Mouse (Mus musculus) ES-E14 (cell line): Measurements from ENCODE around the gene Slc5a1. TPM values are rescaled to one million over a fixed set of nuclear protein-coding genes. Genes with fewer than 3 reads are reported as not detected.

Experiments used
- DNase-seq: peaks from one replicate; pipeline ENCODE4 v3.0.0-alpha.2; 2013; ENCODE audit warnings: low read depth, low spot score
- H3K27ac ChIP-seq: 2 replicates; pipeline ENCODE4 v1.5.1; 2012; ENCODE audit warnings: low read depth, mild to moderate bottlenecking, low read length, moderate library complexity, mixed read lengths; ENCODE audit not compliant: poor library complexity, insufficient read depth, severe bottlenecking
- H3K36me3 ChIP-seq: 2 replicates; pipeline ENCODE4 v1.6.1; 2012; ENCODE audit warnings: mild to moderate bottlenecking, low read length, moderate library complexity, mixed read lengths; ENCODE audit not compliant: control insufficient read depth, poor library complexity, insufficient read depth, severe bottlenecking
- H3K4me1 ChIP-seq, 2 experiments: fragments of 150-350 bp in 1 of 2; sonication (generic) in 1 of 2; 2 replicates each; pipeline ENCODE4 v1.6.1; 2012; ENCODE audit warnings: low read length in 2 of 2, mild to moderate bottlenecking in 1 of 2, mixed read lengths in 1 of 2; ENCODE audit not compliant: control insufficient read depth in 2 of 2, insufficient read depth in 2 of 2, poor library complexity in 1 of 2
- H3K4me3 ChIP-seq, 2 experiments: fragments of 150-350 bp in 1 of 2; sonication (generic) in 1 of 2; 2 replicates each; pipeline ENCODE4 v1.5.1; 2012; ENCODE audit warnings: low read length in 2 of 2, low read depth in 1 of 2, mild to moderate bottlenecking in 1 of 2, mixed read lengths in 1 of 2; ENCODE audit not compliant: insufficient read depth in 1 of 2, poor library complexity in 1 of 2, severe bottlenecking in 1 of 2
- H3K9ac ChIP-seq: 2 replicates; pipeline ENCODE4 v1.6.1; 2012; ENCODE audit warnings: low read depth, mild to moderate bottlenecking, low read length, mixed read lengths; ENCODE audit not compliant: poor library complexity, insufficient read depth, severe bottlenecking
- H3K9me3 ChIP-seq: fragments of 150-350 bp; sonication (generic); 2 replicates; pipeline ENCODE4 v1.6.1; 2012; ENCODE audit warnings: low read depth, mild to moderate bottlenecking, low read length; ENCODE audit not compliant: control insufficient read depth, insufficient read depth
- CHD2 ChIP-seq: IDR thresholded peaks from 2 replicates; pipeline ENCODE4 v1.6.1; 2014; ENCODE audit warnings: mild to moderate bottlenecking, low read depth, low read length, inconsistent platforms
- HCFC1 ChIP-seq: IDR thresholded peaks from 2 replicates; pipeline ENCODE4 v1.6.1; 2012; ENCODE audit warnings: low read length, inconsistent platforms, borderline replicate concordance; ENCODE audit not compliant: insufficient read depth
- MAFK ChIP-seq: IDR thresholded peaks from 2 replicates; pipeline ENCODE4 v1.6.1; 2014; ENCODE audit warnings: mild to moderate bottlenecking, low read depth, low read length, inconsistent platforms; ENCODE audit not compliant: insufficient read depth
- ZC3H11A ChIP-seq: IDR thresholded peaks from 2 replicates; pipeline ENCODE4 v1.6.1; 2012; ENCODE audit warnings: low read depth, mild to moderate bottlenecking, inconsistent platforms, low read length, borderline replicate concordance
- ZNF384 ChIP-seq: IDR thresholded peaks from 2 replicates; pipeline ENCODE4 v1.6.1; 2012; ENCODE audit warnings: low read depth, low read length, inconsistent platforms
- in situ Hi-C, 2 experiments: fragments of 600-800 bp; cut with MboI; formaldehyde crosslinking; loops; one replicate each; pipeline ENCODE4 v1.15.1; 2025; ENCODE audit warnings: low sequenced_read_pairs in 2 of 2, inconsistent platforms in 1 of 2; ENCODE audit not compliant: unreplicated experiment in 2 of 2
- total RNA-seq: library from RNA; depleted of rRNA; stranded (reverse); fragments of 300-350 nt; gene quantifications from 2 replicates; pipeline ENCODE4 v1.2.3, GENCODE M21; 2012

The Slc5a1 gene
- total RNA-seq, 1 experiment = 4.0 TPM

- Histone ChIP-seq H3K9me3 (no peaks in the 10 kb centered on the region), H3K36me3 (no peaks in the 10 kb centered on the region), H3K4me3 (no peak overlapping the region), H3K4me1 (no peaks in the 10 kb centered on the region), H3K9ac (no peak overlapping the region), H3K27ac (no peak overlapping the region)
- in situ Hi-C loops = no loop called here
- no peak for TF ChIP-seq ZC3H11A
- no peak for TF ChIP-seq ZNF384
- no peak for TF ChIP-seq CHD2
- no peak for TF ChIP-seq MAFK
- TF ChIP-seq HCFC1 = no peak
- no peak for DNase-seq
Measured at GRCm38 (mm10) chr5:33193567-33193966, 89.5 kb downstream of the Slc5a1 start.

- in situ Hi-C loops = no loop called here
- TF ChIP-seq MAFK = no peak
- no peak for TF ChIP-seq ZC3H11A
- no peak for TF ChIP-seq HCFC1
- no peak for TF ChIP-seq ZNF384
- no peak for TF ChIP-seq CHD2
- no peaks in the 10 kb centered on the region for H3K9me3 ChIP-seq
- H3K27ac ChIP-seq = no peak overlapping the region
- H3K36me3 ChIP-seq = no peaks in the 10 kb centered on the region
- no peak overlapping the region for H3K4me3 ChIP-seq
- no peak for DNase-seq
- no peaks in the 10 kb centered on the region for H3K4me1 ChIP-seq
- no peak overlapping the region for H3K9ac ChIP-seq
Measured at GRCm38 (mm10) chr5:33195246-33195852, 91.3 kb downstream of the Slc5a1 start.

GRCm38 (mm10) chr5:33200071-33200470 is 96.1 kb downstream of the Slc5a1 start:
- H3K36me3 ChIP-seq = no peaks in the 10 kb centered on the region
- in situ Hi-C loops = no loop called here
- H3K4me1 ChIP-seq = no peaks in the 10 kb centered on the region
- DNase-seq = no peak
- TF ChIP-seq CHD2 (no peak), ZC3H11A (no peak), ZNF384 (no peak), MAFK (no peak), HCFC1 (no peak)
- no peak overlapping the region for H3K9ac ChIP-seq
- H3K4me3 ChIP-seq = no peak overlapping the region
- H3K27ac ChIP-seq = no peak overlapping the region
- no peaks in the 10 kb centered on the region for H3K9me3 ChIP-seq

- no peak overlapping the region for H3K27ac ChIP-seq
- H3K9ac ChIP-seq = no peak overlapping the region
- H3K9me3 ChIP-seq = no peaks in the 10 kb centered on the region
- H3K36me3 ChIP-seq = no peaks in the 10 kb centered on the region
- no peak for DNase-seq
- TF ChIP-seq MAFK (no peak), ZNF384 (no peak), HCFC1 (no peak), ZC3H11A (no peak), CHD2 (no peak)
- no peak overlapping the region for H3K4me3 ChIP-seq
- no peaks in the 10 kb centered on the region for H3K4me1 ChIP-seq
- in situ Hi-C loops = no loop called here
Measured at GRCm38 (mm10) chr5:33201697-33202096, 97.7 kb downstream of the Slc5a1 start.
